Mouse (Mus musculus) T-cell, adult 2 months (primary cell): ENCODE data around the gene Nedd9.

Experiments used
- DNase-seq: peaks from one replicate; pipeline ENCODE4 v3.0.0; 2022; ENCODE audit warnings: low spot score

Nedd9 gene

DNA sequence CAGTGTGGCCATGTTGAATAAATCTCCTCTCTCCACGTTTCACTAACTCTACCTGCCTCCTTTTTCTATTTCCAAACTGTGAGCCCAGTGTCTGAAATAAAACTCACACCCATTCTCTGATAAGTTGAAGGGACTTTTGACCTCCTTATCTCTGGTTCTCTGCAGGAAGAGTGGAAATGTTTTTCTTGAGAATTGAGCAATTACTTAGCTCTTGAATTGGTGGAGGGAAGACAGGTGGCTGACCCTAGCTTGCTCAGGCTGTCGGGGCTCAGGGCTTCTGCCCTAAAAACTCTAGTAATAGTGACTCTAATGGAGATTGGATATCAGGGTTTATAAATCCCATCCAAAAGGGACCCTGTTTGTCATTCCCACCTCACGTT lies 143.3 kb downstream of the Nedd9 start:
- no peak for DNase-seq

DNA sequence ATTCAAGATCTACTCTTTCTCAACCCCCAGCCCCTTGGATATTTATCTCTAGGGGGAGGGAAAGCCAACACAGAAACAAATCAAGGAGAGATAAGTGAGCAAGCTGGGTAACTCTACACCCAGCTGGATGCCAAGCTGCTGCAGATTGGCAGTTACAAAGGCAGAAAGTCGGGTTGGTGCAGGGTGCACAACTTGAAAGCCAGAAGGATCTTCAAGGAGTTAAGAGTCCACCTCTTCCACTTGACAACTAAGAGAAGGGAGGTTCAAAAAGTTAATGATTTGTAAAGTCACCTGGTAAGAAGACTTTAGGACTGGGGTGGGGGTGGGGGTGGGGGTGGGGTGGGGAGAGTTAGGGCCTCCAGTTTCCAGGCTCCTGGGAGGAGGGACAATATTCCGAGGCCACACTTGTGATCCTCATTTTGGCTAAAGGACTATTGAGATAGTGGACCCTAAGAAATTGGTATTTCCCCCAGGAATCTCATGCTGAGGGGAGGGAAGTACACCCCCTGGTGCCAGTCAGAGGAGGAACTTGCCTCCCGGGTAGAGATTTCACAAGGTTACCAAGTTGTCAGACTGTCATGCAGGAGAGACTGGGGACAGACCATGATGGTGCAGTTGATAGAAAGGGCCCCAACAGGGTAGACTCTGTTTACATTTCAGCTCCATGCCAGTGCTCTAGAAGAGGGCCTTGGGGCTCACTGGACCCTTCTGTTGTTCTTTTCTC lies 143.8 kb downstream of the Nedd9 start:
- DNase-seq = no peak

DNA sequence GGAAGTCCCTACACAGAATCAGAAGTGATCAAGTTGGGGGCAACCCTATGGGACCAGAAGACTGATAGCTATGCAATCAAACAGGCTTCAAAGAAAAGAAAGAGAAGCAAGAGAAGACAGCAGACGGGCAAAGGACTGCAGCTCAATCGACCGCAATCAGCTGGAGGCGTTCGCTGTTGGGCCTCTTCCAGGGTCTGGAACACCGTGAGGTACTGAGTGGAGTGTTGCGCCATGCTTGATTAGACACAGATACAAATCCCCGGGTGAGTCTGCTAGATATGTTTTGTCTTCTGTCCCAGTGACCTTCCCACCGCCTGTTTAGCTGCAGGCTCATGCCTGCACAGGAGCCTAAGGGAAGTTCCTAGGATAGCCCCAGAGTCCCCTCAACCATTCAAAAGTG lies 145.7 kb downstream of the Nedd9 start:
- DNase-seq = no peak

DNA sequence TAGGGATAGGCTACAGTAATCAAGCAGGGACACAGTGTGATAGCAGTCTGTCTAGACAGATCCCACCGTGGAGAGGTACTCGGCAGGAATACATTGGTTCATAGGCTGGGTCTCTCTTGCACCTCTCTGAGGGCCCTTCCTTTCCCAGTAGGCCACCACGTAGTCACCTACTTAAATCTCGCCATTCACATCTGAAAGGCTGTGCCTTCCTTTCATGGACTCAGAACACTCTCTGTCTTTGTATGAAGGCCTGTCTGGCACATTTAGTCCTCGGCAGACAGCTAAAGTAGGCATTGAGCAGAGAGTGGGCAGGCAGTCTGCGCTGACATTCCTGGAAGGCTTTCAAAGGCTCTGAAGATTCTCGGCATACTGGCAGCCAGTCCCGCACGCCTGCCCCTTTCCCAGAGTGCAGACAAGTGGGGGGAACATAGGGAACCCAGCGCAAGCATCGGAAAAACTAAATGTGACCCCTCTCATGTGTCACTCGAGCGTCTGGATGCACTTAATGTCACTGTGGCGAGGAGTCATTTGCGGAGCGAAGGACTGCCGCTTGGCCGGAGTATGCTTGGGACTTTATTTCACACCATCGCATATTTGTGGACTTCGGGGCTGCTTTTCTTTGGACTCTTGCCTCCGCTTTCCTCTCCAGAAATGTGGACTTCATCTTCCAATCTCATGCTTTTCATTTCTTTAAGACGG lies 147.4 kb downstream of the Nedd9 start:
- DNase-seq = no peak

DNA sequence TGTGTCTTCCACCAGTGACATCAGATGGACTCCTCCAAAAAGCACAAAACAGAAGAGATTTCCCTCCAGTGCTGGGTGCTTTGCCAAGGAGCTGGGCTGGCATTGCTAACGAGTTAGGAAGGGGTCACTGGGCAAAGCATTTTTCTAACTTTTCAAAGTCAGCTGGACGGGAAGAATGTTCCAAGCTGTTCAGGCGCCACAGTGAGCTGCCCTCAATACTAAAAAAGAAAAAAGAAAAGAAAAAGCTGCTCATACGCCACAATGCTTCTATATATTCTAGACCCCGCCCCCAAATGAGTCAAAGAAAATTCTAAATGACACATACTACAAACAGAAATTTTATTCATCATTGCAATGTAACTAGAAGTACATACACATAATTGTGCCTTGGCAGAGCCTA lies 148.0 kb downstream of the Nedd9 start:
- no peak for DNase-seq

DNA sequence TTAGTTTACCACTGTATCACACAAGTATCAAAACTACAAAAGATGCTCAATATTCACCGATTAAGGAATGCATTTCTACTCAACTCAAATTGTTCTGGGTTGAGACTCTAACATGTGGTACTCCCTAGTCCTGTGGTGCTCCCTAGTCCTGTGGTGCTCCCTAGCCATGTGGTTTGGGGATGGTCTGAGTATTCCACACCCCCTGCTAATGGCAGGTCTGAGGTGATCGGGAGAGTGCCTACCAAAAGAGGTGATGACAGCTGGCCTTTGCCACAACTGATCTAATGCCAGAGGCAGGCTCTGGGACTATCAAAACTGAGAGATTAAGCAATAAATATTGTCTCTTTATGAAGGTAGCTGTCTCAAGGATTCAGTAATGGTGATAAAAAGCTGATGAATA lies 149.8 kb downstream of the Nedd9 start:
- no peak for DNase-seq

DNA sequence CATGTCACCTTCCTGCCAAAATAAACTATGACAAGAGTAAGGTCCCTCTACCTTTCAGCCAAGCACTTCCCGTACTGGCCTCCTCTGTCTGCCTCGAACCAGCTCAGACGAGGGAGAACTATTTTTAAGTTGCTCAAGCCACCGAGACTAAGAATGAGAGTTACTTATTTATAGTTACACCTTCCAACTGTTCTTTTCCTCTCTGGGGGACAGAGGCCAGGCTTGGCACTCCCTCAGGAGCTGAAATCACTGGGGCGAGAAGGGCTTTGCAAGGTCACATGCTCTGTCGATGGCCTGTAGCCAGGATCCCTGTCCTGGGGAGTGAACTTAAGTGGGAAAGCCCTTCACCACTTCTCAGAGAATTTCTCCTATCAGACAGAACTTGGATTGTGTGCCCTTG lies 150.9 kb downstream of the Nedd9 start:
- DNase-seq = no peak

DNA sequence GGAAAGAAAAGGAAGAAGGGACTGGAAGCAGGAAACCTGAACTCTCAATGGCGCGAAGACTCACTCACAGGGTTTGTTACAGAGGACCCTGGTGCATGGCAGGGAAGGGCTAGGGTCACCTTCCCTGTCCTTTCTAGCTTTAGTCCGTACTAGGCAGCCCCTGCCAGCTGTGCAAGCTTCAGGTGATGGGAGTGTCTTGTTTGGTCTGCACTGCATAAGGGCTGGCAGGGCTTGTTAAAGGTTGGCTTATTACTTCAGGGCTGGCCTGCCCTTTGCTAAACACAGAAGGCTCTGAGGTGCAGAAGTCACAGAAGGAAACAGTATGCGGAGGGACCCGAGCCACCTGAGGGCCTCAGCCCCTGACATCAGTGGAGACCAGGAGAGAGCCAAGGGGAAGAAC lies 151.4 kb downstream of the Nedd9 start:
- no peak for DNase-seq

DNA sequence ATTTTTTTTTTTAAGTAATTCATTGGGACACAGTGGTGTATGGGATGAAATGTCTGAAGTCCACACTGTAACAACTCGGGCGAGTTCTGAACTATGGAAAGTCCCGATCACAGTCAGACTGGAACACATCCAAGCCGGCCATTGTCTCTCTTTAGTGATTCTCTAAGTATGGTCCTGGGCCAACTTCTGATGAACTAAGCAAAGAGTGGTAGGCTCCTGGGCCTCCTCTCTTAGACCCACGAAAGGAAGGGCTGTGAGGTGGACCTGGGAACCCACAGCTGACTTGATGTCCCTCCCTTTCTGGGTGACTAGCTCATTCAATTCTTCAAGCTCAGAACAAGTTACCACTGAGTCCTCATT lies 152.5 kb downstream of the Nedd9 start:
- no peak for DNase-seq

DNA sequence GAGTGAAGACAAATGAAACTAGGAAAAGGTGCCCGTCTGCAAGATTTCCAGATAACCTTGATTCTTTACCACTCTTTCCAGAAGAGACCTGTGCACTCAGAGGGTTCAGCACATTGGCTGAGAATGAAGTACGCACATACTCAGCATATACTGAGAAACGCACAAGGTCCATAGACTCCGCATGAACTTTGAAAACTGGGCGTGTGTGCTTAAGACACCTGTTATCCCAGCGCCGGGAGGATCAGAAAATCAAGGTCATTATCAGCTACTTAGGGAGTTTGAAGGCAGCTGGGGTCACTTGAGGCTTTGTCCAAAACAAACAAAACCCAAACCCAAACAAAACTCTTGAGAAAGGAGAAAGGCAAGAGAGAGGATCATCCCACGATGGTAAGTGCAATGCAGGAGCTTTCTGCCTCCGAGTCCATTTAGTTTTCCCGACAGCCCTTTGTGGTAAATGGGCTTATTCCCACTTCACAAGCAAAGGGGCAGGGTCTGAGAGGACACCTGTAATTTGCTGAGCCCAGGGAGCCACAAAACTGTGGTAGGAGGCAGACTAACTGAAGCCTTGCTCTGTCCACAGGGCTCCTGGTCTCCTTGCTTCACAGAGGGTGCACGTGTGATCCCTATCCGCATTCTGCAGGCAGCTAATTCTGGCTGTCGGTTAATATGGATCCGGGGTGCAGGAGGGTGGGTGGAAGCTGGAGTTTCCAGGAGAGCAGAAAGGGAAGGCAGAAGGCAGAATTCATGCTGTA lies 153.1 kb downstream of the Nedd9 start:
- DNase-seq = no peak

DNA sequence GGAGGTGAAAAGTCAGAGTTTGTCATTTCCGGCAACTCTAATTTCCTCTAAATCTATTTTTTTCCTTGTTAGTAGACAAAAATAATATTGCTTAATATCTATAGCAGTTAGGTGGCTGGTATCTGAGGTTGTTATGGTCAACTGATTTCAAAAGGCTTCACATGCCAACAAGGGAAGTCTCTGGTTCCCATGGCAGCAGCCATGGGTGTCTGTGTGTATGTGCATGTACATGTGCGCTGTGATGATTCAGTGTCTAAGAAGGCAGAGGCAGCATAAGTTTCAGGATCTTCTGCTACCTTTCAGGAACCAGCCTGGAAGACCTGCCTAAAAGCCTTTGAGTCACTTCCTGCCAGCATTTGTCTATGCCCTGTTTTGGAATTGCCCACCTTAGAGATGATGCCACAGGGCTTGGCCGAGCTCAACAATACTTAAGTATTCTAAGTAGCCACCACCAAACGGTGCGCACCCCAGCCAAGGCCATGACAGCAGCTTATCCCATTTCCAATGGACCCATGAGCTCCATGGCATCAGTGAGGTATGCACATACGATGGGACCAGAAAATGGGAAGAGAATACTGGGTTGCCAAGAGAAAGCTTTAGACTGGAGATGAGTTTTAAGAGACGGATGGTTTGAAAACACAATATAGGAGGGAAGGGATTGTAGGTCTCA lies 155.4 kb downstream of the Nedd9 start:
- no peak for DNase-seq

DNA sequence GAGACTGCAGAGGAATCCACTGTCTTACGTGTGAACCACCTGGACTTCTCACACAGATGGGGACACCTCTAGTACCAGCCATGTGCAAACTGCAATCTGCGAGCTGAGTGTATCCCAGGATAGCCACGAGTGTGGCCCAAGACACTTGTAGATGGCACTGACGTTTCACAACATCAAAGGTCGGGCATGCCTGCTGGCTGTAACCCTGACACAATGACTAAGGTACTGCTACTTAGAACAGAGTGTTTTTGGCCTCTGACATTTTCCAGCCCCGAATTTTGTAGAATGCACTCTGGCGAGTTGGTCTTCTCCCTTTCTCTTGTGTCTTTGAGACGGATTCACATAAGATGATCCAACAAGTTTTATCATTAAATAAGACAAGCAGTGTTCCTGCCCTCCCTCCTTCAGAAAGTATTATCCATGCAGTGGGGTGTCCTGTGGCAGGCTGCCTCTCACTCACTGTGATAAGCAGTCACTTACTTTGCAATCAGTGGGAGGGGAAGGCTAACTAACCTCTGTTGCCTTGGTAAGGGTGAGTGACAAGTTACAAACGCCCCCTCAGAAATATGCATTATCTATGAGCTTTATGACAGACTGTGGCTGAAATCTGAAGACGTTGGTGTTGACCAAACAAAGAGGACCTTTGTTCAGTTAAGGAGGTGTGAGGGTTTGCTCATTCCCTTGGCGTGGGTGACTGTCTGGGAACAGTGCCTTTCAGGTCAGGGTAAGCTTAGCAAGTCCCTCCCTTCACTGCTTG lies 156.4 kb downstream of the Nedd9 start:
- DNase-seq = no peak

DNA sequence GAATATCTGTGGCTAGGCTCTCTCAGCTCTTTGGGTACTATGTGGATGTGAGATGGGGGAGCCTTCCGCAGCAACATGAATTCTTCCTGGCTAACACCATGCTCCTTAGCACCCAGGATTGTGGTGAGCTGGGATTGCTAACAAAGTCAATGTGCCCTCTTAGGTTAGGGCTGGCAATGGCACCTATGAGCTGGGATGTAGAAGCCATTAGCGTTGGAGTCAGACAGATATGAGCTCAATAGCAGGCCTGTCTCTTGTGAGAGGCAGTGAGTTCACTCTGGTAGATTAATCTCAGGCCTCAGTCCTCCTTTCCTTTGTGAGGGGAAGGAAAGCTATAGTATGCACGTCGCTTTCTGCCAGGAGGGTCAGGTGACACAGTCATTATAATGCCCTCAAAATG lies 157.1 kb downstream of the Nedd9 start:
- no peak for DNase-seq

DNA sequence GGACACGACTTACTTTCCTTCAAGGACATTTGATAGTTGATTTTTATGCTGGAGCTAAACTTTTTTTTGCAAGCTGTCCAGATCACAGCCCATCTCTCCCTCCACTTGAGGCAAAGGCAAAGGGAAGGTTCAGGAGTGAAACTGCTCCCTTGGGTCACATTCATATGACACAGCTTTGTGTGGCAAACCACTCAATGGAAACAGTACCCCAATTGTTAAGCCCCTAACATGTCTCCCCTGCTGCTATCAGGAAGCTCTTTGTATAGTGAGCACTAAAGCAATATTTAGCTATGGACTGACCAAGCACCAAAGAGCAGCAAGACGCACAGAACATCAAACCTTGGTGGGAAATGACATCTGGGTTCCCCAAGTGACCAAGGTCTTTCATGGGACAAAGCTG lies 158.7 kb downstream of the Nedd9 start:
- no peak for DNase-seq

DNA sequence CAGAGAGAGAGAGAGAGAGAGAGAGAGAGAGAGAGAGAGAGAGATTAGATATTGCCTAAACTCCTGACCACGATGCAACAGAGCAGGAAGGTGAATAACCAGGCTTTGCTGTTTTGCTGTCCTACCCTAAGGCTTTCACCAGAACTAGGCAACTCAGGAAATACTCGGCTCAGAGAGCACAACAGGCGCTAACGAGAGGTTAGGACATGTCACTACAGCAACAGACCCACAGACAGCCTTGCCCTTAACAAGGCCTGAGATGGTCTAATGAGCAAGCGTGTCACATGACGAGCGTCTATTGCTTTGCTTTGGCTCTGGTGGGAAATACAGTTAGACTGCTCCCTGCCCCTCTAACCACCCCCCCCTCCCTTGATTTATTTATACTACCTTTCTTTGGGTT lies 159.6 kb downstream of the Nedd9 start:
- no peak for DNase-seq

DNA sequence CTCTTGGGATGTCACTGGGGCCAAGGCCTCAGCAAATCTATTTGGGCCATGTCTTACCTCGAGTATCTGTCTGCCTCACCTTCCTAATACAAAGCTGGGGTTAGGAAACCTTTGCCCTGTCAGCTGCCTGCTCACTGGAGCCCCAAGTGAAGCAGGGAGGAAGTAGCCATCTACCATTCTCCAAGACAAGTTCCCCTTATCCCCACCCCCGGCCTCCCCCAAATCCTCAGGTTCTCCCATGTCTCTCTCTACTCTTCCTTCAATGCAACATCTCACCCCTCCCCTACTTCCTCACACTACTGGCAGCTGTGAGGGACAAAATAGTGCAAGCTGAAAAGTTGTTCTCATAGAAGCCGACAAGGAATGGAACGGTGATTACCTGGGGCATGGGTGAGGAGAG lies 161.0 kb downstream of the Nedd9 start:
- DNase-seq = no peak

DNA sequence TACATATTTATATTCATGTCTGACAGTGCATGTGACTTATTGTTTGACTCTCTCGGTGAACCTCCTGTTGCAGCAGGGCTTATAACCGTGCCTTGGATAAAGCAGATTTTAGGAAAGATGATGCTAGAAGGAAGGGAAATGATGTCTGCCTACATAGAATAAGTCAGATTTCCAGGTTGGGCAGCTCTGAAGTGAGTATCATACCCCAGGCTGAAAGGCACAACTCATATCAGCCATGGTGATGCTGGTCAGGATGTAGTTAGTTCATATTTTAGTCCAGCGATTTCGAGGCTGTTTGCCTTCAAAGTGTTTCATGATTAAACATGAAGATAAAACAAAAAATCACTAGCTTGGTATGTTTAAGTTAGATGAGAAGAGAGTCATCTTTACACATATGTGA lies 161.8 kb downstream of the Nedd9 start:
- DNase-seq = no peak

DNA sequence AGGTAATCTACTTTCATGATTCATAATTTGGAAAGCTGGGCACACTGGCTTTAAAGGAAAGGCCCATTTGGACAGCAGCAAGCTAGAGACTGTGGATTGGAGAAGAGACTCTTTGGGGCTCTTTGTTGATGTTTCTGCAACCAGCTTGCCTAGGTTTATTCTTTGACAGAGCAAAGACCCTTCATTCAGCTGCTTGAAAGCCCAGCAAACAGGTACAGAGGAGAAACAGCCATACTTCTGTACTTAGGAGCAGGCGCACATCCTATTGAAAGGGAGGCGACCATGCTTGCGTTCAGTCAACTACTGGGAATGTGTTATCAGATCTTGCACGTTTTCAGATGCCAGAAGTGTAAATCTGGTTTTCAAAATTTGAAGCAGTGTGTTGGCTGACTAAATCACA lies 162.5 kb downstream of the Nedd9 start:
- DNase-seq = no peak

DNA sequence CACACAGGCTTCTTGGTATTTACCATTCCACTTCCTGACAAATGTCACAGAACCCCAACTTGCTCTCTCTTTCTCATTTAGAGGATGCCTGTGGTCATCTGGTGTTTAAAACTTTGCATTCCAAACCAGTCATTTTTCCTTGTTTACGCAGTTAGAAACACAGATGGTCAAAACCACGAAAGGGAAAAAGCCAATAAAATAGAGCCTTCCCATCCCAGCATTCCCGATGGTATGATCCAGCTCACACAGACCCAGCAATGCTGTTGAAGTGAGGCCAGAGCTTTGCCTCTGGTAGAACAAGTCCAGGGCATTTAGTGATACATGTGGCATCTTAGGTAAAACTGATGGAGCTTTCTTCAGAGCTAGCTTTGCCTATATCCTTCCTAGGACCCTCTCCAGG lies 165.7 kb downstream of the Nedd9 start:
- no peak for DNase-seq

DNA sequence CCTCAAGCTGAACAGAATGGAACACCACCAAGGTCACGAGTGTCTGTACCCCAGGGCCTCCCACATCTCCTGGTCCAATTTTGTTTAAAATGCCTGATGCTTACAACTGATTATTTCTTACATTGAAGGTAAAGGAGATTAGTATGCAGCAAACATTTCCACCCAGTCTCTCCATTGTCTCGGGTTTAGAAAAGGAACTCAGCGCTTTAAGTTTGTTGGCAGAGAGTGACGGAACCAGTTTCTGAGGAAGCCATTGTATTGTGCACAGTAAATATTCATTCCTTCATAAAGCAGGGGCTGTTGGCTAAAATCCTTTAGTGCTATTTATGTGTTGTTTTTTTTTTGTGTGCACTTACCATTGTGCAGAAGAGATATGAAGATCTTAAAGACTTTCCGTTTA lies 166.4 kb downstream of the Nedd9 start:
- no peak for DNase-seq

DNA sequence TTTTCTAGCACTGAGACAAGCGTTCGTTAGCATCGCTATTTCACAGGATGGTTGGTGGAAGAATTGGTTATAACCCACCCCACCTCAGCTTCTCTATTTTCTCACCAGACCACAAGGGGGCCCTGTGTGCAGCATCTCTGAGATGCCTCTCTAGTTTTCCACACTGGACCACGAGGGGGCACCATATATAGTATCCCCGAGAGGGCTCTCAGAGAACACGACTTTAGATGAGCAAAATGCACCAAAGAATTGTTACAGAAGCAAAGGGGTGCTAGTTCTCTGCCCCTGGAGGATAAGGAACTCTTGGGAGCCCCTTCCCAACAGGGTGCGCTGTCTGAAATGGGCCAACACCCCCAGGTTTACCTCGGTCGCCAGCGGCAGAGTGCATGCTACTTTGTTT lies 184.4 kb downstream of the Nedd9 start:
- peak; percentile 78 for DNase-seq

DNA sequence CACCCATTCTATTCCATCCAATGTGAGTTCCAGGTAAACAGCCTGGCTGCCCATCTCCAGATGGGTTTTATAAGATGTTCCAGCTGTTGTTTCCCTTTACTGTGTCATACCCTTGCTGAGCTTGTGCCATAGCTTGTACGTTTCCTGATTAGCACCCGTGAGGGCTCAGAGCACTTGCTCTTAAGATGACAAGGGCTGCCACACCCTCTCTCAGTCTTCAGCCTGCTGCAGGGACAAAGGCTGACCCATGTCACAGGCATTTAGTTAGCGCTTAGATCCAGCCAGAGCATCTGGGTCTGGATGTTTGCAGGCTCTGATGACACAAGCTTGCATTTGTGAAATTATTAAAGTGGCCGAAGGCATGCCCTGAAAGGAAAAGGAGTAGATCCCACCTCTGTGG lies 187.1 kb downstream of the Nedd9 start:
- DNase-seq = no peak
